Mouse (Mus musculus) lung, embryonic 15.5 days (tissue): ENCODE measurements around the gene Trappc6a. TPM values are rescaled to one million over a fixed set of nuclear protein-coding genes. Genes with fewer than 3 reads are reported as not detected.
A peak's percentile ranks its signal among the peaks of the same experiment; 100 is the strongest.

Source experiments
- ATAC-seq: fragments of 200-750 bp; cut with Nextera tagmentation; 2 replicates; pipeline ENCODE4 v1.8.0; 2017; ENCODE audit warnings: moderate number of reproducible peaks, borderline replicate concordance; ENCODE audit not compliant: low FRiP score, low TSS enrichment; ENCODE audit errors: extremely low read depth
- H3K27ac ChIP-seq: fragments of 300-500 bp; sonication (generic); 2 replicates; pipeline ENCODE4 v1.5.1; 2015; ENCODE audit warnings: moderate library complexity, mild to moderate bottlenecking, inconsistent platforms
- H3K27me3 ChIP-seq: fragments of 300-500 bp; sonication (generic); 2 replicates; pipeline ENCODE4 v1.6.1; 2015; ENCODE audit warnings: inconsistent platforms
- H3K36me3 ChIP-seq: fragments of 300-500 bp; sonication (generic); 2 replicates; pipeline ENCODE4 v1.6.1; 2015; ENCODE audit warnings: inconsistent platforms
- H3K4me1 ChIP-seq: fragments of 300-500 bp; sonication (generic); 2 replicates; pipeline ENCODE4 v1.6.1; 2015; ENCODE audit warnings: inconsistent platforms
- H3K4me2 ChIP-seq: fragments of 300-500 bp; sonication (generic); 2 replicates; pipeline ENCODE4 v1.6.1; 2015; ENCODE audit warnings: inconsistent platforms, mild to moderate bottlenecking, moderate library complexity
- H3K4me3 ChIP-seq: fragments of 300-500 bp; sonication (generic); 2 replicates; pipeline ENCODE4 v1.5.1; 2015; ENCODE audit warnings: mild to moderate bottlenecking, inconsistent platforms
- H3K9ac ChIP-seq: fragments of 300-500 bp; sonication (generic); 2 replicates; pipeline ENCODE4 v1.6.1; 2015; ENCODE audit warnings: inconsistent platforms
- H3K9me3 ChIP-seq: fragments of 300-500 bp; sonication (generic); 2 replicates; pipeline ENCODE4 v1.6.1; 2016; ENCODE audit warnings: inconsistent platforms
- WGBS: fragments of 180-500 bp; shearing (Covaris S2); methylation state at CpG from one replicate; pipeline ENCODE4 v1.1.7; 2015; 5-methylcytosine and 5-hydroxymethylcytosine counted together
- polyA plus RNA-seq: library from polyadenylated mRNA; unstranded; fragments of >200 nt; fragmentation: Nextera tagmentation; extraction: Ambion mirVana; gene quantifications from 2 replicates; pipeline ENCODE4 v1.2.1, GENCODE M21; 2015

Gene Trappc6a
- polyA plus RNA-seq, 1 experiment from 2014 or later, result 97.8 TPM

DNA sequence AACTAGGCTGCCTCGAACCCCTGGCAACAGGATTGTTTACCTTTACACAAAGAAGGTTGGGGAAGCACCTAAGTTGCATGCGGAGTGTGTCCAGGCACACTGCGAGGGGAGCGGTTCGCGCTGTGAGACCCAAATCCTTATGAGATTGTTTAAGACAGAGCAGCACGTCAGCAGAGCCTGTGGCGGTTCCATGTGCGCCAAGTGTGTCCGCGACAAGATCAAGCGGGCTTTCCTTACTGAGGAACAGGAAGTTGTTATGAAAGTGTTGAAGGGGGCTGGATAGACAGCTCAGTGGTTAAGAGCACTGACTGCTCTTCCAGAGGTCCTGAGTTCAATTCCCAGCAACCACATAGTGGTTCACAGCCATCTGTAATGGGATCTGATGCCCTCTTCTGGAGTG lies 39.9 kb upstream of the Trappc6a start:
- Histone ChIP-seq H3K9ac (no peak overlapping the region), H3K9me3 (no peaks in the 10 kb centered on the region), H3K36me3 (no peaks in the 10 kb centered on the region), H3K27ac (no peak overlapping the region), H3K4me2 (no peak overlapping the region), H3K4me3 (no peak overlapping the region), H3K4me1 (peaks cover 17% of the 10 kb centered on the region), H3K27me3 (peaks cover 56% of the 10 kb centered on the region)
- 54% methylated on average over 12 of the region's 12 CpGs for WGBS
- ATAC-seq, result no peak

DNA sequence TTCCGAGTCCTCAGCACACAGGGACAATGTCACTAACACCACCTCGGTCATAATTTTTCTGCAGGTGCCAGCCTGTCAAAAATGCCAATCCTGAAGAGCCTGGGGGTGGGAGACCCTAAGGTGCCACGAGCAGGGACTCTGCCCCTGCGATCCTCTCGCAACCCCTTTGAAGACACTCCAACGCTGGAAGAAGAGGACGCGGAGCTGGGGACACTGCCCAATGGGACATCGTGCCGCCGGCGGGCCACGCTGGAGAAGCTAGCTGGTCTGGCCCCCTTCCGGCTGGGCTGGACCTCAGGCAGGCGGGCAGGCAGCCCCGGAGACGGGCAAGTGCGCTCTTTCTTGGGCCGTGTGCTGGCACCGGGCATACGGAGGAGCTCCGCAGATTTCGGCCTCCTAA lies 38.8 kb upstream of the Trappc6a start:
- WGBS, result 25% methylated on average over 23 of the region's 23 CpGs
- Histone ChIP-seq H3K9me3 (no peaks in the 10 kb centered on the region), H3K27me3 (peaks cover 65% of the 10 kb centered on the region), H3K4me2 (peak overlapping the region; percentile 8; the same call in 1 of the 2 replicates), H3K27ac (no peak overlapping the region), H3K9ac (no peak overlapping the region), H3K36me3 (no peaks in the 10 kb centered on the region), H3K4me1 (peaks cover 24% of the 10 kb centered on the region), H3K4me3 (no peak overlapping the region)
- ATAC-seq, result no peak

GRCm38 (mm10) chr7:19470308-19470707 lies 37.9 kb upstream of the Trappc6a start:
- Histone ChIP-seq H3K9ac (no peak overlapping the region), H3K27ac (no peak overlapping the region), H3K4me3 (no peak overlapping the region), H3K27me3 (peaks cover 66% of the 10 kb centered on the region), H3K9me3 (no peaks in the 10 kb centered on the region), H3K36me3 (no peaks in the 10 kb centered on the region), H3K4me1 (peaks cover 17% of the 10 kb centered on the region), H3K4me2 (no peak overlapping the region)
- no peak for ATAC-seq
- WGBS, result 14% methylated on average over 14 of the region's 14 CpGs

GRCm38 (mm10) chr7:19472403-19472802 lies 35.8 kb upstream of the Trappc6a start:
- 31% methylated on average over 4 of the region's 4 CpGs for WGBS
- H3K9ac ChIP-seq, result no peak overlapping the region
- no peaks in the 10 kb centered on the region for H3K36me3 ChIP-seq
- H3K27ac ChIP-seq, result 0 out of 2 replicates have a peak overlapping the region, but pooled peaks have one; percentile 77
- H3K4me1 ChIP-seq, result peaks cover 13% of the 10 kb centered on the region
- no peak overlapping the region for H3K4me3 ChIP-seq
- H3K4me2 ChIP-seq, result no peak overlapping the region
- ATAC-seq, result no peak
- no peaks in the 10 kb centered on the region for H3K9me3 ChIP-seq
- peaks cover 71% of the 10 kb centered on the region for H3K27me3 ChIP-seq

GRCm38 (mm10) chr7:19473875-19474443 lies 34.2 kb upstream of the Trappc6a start:
- WGBS, result 2% methylated on average over 71 of the region's 89 CpGs
- peak overlapping the region; percentile 61 for H3K9ac ChIP-seq
- ATAC-seq, result peak; percentile 83
- H3K4me3 ChIP-seq, result peak overlapping the region; percentile 59
- peaks cover 21% of the 10 kb centered on the region for H3K4me1 ChIP-seq
- H3K36me3 ChIP-seq, result no peaks in the 10 kb centered on the region
- H3K27me3 ChIP-seq, result peaks cover 70% of the 10 kb centered on the region
- H3K4me2 ChIP-seq, result peak overlapping the region; percentile 96
- no peaks in the 10 kb centered on the region for H3K9me3 ChIP-seq
- peak overlapping the region; percentile 77 for H3K27ac ChIP-seq

- peaks cover 45% of the 10 kb centered on the region for H3K27me3 ChIP-seq
- no peaks in the 10 kb centered on the region for H3K36me3 ChIP-seq
- H3K4me3 ChIP-seq, result no peak overlapping the region
- H3K27ac ChIP-seq, result no peak overlapping the region
- H3K4me2 ChIP-seq, result no peak overlapping the region
- peaks cover 18% of the 10 kb centered on the region for H3K4me1 ChIP-seq
- ATAC-seq, result no peak
- H3K9me3 ChIP-seq, result no peaks in the 10 kb centered on the region
- 53% methylated on average over 2 of the region's 2 CpGs for WGBS
- H3K9ac ChIP-seq, result no peak overlapping the region
These were observed 31.1 kb upstream of the Trappc6a start for GRCm38 (mm10) chr7:19477084-19477483.

DNA sequence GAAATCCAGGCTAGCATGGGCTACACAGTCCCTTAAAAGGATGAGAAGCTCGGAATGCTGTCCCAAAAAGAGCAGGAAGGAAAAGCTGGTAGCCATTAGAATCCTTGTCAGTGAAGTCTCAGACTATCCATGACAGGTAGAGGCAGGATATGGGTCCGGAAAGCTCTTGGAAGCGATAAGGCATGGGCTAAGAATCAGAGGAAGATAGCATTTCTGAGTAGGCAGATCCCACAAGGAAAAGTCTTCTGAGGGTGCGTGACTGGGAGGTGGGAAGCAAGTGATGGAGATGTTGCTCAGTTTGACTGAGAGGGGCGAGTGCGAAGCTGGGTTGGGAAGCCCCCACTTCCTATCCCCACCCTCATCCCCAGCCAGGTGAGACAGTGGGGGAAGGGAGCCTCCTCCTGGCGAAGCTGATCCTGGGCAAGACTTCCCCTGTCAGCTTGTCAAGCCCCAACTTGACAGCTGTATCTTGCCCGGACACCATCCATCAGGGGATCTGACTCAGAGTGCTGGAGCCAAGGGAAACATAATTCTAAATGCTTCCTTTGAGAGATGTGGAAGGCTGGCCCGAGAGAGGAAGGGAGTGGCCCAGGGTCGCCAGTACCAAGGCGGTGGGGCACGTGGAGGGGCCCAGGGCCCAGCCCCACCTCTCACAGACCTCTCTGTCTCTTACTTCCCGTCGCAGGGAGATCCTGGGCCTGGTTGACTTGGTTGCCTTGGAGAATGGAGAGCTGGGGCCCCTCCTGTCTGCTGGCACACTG lies 30.4 kb upstream of the Trappc6a start:
- Histone ChIP-seq H3K9ac (no peak overlapping the region), H3K4me1 (peaks cover 18% of the 10 kb centered on the region), H3K4me2 (no peak overlapping the region), H3K27me3 (peaks cover 38% of the 10 kb centered on the region), H3K4me3 (no peak overlapping the region), H3K27ac (peak overlapping the region; percentile 50; the same call in 1 of the 2 replicates), H3K36me3 (no peaks in the 10 kb centered on the region), H3K9me3 (no peaks in the 10 kb centered on the region)
- no peak for ATAC-seq
- 19% methylated on average over 14 of the region's 14 CpGs for WGBS

DNA sequence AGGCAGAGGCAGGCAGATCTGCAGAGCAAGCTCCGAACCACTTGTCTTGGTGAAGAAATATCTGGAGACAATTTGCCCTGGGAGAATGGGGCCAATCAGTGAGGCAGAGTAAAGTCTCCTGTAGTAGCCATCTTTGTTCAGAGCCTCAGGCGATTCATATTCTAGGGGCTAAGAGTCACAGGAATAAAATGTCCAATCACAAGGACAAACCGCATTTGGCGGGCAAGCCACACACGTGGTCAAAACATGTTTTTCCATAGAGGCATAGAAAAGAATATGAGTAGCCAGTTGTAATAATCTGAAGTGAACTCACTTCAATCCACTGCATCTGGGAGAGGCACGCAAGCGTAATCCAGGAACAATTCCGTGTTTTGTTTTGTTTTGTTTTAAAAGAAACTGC lies 24.9 kb upstream of the Trappc6a start:
- Histone ChIP-seq H3K4me3 (no peak overlapping the region), H3K27ac (no peak overlapping the region), H3K9ac (no peak overlapping the region), H3K4me1 (peaks cover under 1% of the 10 kb centered on the region), H3K9me3 (no peaks in the 10 kb centered on the region), H3K4me2 (no peak overlapping the region), H3K27me3 (peaks cover 11% of the 10 kb centered on the region), H3K36me3 (no peaks in the 10 kb centered on the region)
- no peak for ATAC-seq
- 77% methylated on average over 8 of the region's 8 CpGs for WGBS

DNA sequence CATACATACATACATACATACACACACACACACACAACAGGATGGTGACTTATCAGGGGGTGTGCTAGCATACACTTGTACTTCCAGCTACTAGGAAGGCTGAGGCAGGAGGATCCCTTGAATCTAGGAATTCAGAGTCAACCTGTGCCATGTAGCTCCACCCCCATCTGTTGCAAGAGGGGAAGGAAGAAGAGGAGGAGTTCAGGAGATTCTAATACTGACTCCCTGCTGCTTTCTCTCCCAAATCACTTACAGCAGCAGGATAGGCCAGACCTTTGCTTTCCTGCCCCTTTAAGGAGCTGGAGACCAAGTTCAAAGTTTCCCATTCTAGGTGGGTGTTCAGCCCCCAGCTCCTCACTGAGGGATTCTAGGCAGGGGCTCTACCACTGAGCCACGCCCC lies 22.7 kb upstream of the Trappc6a start:
- H3K4me1 ChIP-seq, result peaks cover 5% of the 10 kb centered on the region; the same call in 1 of the 2 replicates
- no peak overlapping the region for H3K4me3 ChIP-seq
- 88% methylated on average over 1 of the region's 1 CpGs for WGBS
- H3K36me3 ChIP-seq, result no peaks in the 10 kb centered on the region
- H3K4me2 ChIP-seq, result no peak overlapping the region
- no peak overlapping the region for H3K27ac ChIP-seq
- peaks cover 33% of the 10 kb centered on the region for H3K27me3 ChIP-seq
- H3K9me3 ChIP-seq, result no peaks in the 10 kb centered on the region
- H3K9ac ChIP-seq, result no peak overlapping the region
- no peak for ATAC-seq

DNA sequence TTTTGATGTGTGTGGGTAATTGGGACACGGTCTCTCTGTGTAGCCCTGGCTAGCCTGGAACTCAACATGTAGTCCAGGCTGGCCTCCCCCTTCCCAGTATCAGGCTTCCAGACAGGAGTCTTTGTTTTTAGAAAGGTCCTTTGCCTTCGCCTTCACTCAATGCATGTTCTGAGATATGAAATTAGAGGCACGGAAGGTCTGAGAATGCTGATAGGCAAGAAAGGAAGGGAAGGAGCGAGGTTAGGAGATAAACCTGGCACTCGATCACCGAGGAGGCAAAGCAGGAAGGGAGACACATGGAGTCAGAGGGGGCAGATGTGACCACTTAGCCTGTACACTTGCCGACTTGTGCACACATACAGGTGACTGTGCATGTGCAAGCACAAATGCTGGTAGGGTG lies 21.6 kb upstream of the Trappc6a start:
- peaks cover 44% of the 10 kb centered on the region for H3K27me3 ChIP-seq
- ATAC-seq, result no peak
- H3K9ac ChIP-seq, result no peak overlapping the region
- no peaks in the 10 kb centered on the region for H3K36me3 ChIP-seq
- no peak overlapping the region for H3K27ac ChIP-seq
- peaks cover 8% of the 10 kb centered on the region for H3K4me1 ChIP-seq
- no peak overlapping the region for H3K4me3 ChIP-seq
- H3K9me3 ChIP-seq, result no peaks in the 10 kb centered on the region
- WGBS, result 83% methylated on average over 7 of the region's 7 CpGs
- no peak overlapping the region for H3K4me2 ChIP-seq

DNA sequence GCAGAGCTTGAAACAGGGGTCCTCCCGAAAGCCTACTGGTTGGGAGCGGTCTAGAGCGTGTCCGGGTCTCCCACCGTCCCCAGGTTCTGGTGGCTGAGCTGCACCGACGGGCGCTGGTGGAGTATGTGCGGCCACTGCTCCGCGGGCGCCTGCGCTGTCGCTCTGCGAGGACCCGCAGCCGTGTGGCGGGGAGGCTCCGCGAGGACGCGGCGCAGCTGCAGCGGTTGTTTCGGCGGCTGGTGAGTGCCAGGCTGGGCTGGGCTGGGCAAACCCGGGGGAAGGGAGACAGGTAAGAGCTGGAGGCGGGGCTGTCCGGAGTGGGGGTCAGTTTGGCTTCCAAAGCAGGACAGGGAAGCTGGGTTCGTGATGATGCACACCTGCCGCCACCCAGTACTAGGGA lies 18.7 kb upstream of the Trappc6a start:
- WGBS, result 20% methylated on average over 31 of the region's 31 CpGs
- no peaks in the 10 kb centered on the region for H3K9me3 ChIP-seq
- peaks cover 55% of the 10 kb centered on the region for H3K27me3 ChIP-seq
- peak overlapping the region; percentile 36 for H3K4me2 ChIP-seq
- no peaks in the 10 kb centered on the region for H3K36me3 ChIP-seq
- no peak overlapping the region for H3K9ac ChIP-seq
- ATAC-seq, result no peak
- H3K4me1 ChIP-seq, result peaks cover 13% of the 10 kb centered on the region
- 0 out of 2 replicates have a peak overlapping the region, but pooled peaks have one; percentile 9 for H3K4me3 ChIP-seq
- H3K27ac ChIP-seq, result no peak overlapping the region

DNA sequence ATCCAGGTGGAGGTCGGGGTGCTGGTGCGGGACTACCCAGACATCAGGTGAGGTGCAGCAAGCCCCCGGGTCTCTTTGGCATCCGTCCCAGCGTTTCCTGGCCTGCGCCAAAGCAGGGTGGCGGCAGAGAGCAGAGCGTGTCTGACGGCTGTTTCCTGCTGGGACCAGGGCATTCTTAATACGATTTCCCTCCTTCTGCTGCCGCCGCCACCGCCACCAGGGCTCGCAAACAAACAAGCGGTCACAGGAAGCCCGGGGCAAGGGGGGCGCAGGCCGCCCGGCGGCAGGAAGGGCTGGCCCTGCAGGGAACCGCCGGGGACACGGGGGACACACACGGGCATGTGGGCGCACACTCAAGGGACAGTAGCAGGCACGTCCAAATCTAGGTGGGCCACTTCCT lies 16.5 kb upstream of the Trappc6a start:
- WGBS, result under 1% methylated on average over 26 of the region's 26 CpGs
- H3K4me3 ChIP-seq, result peak overlapping the region; percentile 21
- peak overlapping the region; percentile 55 for H3K4me2 ChIP-seq
- H3K27me3 ChIP-seq, result peaks cover 55% of the 10 kb centered on the region
- peak overlapping the region; percentile 49; the same call in 1 of the 2 replicates for H3K27ac ChIP-seq
- H3K9ac ChIP-seq, result 0 out of 2 replicates have a peak overlapping the region, but pooled peaks have one; percentile 41
- no peaks in the 10 kb centered on the region for H3K9me3 ChIP-seq
- peaks cover 27% of the 10 kb centered on the region for H3K4me1 ChIP-seq
- H3K36me3 ChIP-seq, result no peaks in the 10 kb centered on the region
- ATAC-seq, result peak; percentile 46; the same call in 1 of the 2 replicates
